Mouse (Mus musculus): ENCODE results near the gene Srrm1. TPM values are rescaled to one million over a fixed set of nuclear protein-coding genes. Genes with fewer than 3 reads are reported as not detected.

Gene Srrm1
- 39.1 and 49.0 TPM in 2 replicates for polyA plus RNA-seq (2012; rRNA removed)

GRCm38 (mm10) chr4:135353066-135353793 lies at the start of gene Srrm1:
TSS of gene Srrm1 (minus strand) at chr4:135353321.

DNA sequence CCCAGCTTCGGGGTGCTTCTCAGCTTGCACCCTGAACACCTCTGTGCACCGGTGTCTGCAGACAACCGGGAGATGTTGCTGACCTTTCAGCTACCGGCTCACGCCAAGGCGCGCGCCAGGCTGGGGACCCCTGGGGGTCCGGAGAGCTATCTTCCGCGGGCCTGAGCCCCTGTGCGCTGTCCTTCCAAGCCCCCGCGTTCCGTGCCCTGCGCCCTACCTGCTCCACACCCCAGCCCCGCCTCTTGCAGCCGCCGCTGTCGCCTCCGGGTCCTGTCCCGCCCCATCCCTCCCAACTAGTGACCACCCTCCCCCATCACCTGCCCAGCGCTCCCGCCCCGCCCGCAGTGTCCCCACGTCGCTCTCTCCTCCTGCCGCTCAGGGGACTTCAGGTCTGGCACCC lies 44.9 kb upstream of the Srrm1 start, which contains the start of gene Ncmap:
Gene Ncmap, minus strand, starts transcription at position 237 of the 400 bp plus-strand sequence.

GRCm38 (mm10) chr4:135272640-135273306 lies 80.3 kb downstream of the Srrm1 start, which contains the start of gene Clic4:
TSS of gene Clic4 (minus strand) at chr4:135272814.

Other genes with a start within 250 kb of the Srrm1 start
- 0.88 and 1.1 TPM in 2 replicates for gene Runx3, start 232.7 kb downstream of the Srrm1 start, polyA plus RNA-seq (2012; rRNA removed)
- gene Clic4, start 80.5 kb downstream of the Srrm1 start, polyA plus RNA-seq (2012; rRNA removed), result 36.8 and 45.2 TPM in 2 replicates
- gene Ncmap, start 44.9 kb upstream of the Srrm1 start, polyA plus RNA-seq (2012; rRNA removed), result 0.02 and 0.05 TPM in 2 replicates
- gene Rcan3, start 80.5 kb upstream of the Srrm1 start, polyA plus RNA-seq (2012; rRNA removed), result 2.0 and 2.5 TPM in 2 replicates
- gene Stpg1, start 141.5 kb upstream of the Srrm1 start, polyA plus RNA-seq (2012; rRNA removed), result not detected in 2 replicates
- 2.5 and 2.9 TPM in 2 replicates for gene Nipal3, start 141.7 kb upstream of the Srrm1 start, polyA plus RNA-seq (2012; rRNA removed)
- gene Grhl3, start 220.3 kb upstream of the Srrm1 start, polyA plus RNA-seq (2012; rRNA removed), result 0.15 and 0.19 TPM in 2 replicates

Data from liver, embryonic 14 days (tissue).